Mouse (Mus musculus) c-Kit-positive CD71-negative TER-119-negative erythroid progenitor cells, embryonic 14.5 days (primary cell): Measurements from ENCODE around the gene Cacna1e.

ENCODE experiments used
- DNase-seq: peaks from one replicate; pipeline ENCODE4 v3.0.0-alpha.2; 2013; ENCODE audit warnings: low read depth

The Cacna1e gene

DNA sequence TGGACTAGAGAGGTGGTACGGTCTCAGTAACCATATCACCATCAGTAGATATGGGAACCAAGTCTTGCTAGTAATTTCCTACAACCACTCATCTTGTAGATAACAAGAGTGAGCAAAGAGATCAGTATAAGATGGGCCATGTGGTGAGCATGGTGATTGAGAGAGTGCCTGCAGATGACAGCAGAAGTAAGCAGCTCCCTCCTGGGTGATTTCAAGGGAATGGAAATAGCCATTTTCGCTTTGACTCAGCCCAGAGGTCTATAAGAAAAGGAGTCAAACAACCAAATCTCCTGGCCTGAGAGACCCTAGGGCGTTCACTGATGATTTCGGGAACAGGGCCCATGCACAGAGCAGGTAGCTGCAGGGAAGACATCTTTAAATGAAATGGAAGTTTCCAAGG, 45.0 kb downstream of the Cacna1e start:
- no peak for DNase-seq

- DNase-seq = no peak
These were observed 47.8 kb downstream of the Cacna1e start for GRCm38 (mm10) chr1:154836473-154836872.

DNA sequence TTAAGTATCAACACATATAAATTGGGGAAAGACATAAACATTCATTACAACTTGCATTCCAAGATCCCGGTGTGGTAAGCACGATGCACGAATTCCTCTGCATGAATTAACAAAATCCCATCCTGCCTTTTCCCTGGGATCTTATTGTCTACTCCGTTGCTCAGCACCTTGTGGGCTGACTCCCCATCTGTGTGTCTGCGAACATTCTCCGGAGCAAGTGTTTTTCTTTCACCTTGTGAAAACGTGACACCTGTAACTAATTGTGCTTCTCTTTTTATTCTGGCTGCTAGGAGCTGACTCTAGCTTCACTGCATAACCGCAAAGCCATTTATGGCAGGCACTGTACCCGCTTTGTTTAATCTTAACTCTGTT, 52.1 kb downstream of the Cacna1e start:
- DNase-seq = no peak

DNA sequence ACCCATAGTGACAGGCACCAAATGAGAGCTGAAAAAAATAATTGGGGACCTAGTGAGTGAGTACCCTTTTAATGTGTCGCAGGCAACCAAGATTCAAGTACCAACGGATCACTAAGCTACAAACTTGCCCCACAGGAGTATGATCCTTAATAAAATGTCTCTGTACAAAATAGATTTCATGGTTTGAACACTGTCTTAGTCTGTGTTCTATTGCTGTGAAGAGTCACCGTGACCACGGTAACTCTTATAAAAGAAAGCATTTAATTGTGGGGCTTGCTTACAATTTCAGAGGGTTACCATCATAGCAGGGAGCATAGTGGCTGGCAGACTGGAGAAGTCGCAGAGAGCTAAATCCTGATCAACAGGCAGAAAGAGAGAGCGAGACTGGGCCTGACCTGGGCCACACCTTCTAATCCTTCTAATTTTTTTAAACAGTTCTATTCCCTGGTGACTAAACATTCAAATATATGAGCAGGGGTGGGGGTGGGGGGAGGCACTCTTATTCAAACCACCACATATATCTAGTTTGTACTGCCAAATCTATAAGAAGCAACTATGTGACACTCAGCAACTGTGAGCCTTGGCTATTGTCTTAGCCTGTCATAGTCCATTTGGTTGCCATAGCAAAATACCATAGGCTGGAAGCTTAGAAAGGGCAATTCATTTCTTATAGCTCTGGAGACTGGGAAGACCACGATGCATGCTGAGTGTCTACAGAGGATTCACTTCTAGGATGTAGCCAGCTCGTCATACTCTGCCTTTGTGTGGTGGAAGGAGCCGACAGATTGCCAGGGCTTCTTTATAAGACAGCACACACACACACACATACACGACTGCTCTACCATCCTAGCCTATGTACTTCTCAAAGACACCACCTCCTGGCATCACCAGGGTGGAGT, 52.8 kb downstream of the Cacna1e start:
- DNase-seq = no peak

- no peak for DNase-seq
These were observed 54.2 kb downstream of the Cacna1e start for GRCm38 (mm10) chr1:154830051-154830450.

GRCm38 (mm10) chr1:154823098-154823497, 61.2 kb downstream of the Cacna1e start:
- no peak for DNase-seq

DNA sequence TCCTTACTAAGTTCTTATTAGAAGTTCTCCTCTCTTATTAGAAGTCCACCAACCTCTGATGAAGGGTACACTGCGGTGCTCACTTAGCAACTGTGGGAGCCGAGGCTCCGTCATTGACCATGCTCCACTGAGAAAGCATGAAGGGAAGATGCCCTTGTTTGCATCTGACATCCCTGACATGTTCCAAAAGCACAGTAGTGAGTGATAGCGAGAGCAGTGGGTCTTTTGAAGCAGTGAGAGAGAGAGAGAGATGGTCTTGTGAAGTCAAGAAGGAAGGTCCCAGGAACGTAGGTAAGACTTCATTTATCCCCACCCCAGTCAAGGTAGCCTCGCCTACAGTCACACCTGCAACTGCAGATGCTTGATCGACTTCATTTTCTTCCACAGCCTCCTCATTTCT, 63.9 kb downstream of the Cacna1e start:
- DNase-seq = no peak

- DNase-seq = no peak
These were observed 64.3 kb downstream of the Cacna1e start for GRCm38 (mm10) chr1:154819960-154820359.

GRCm38 (mm10) chr1:154818742-154819141, 65.6 kb downstream of the Cacna1e start:
- no peak for DNase-seq

GRCm38 (mm10) chr1:154816836-154817235, 67.5 kb downstream of the Cacna1e start:
- no peak for DNase-seq

- DNase-seq = no peak
These were observed 68.0 kb downstream of the Cacna1e start for GRCm38 (mm10) chr1:154816267-154816666.

GRCm38 (mm10) chr1:154805742-154806141, 78.6 kb downstream of the Cacna1e start:
- DNase-seq = no peak

DNA sequence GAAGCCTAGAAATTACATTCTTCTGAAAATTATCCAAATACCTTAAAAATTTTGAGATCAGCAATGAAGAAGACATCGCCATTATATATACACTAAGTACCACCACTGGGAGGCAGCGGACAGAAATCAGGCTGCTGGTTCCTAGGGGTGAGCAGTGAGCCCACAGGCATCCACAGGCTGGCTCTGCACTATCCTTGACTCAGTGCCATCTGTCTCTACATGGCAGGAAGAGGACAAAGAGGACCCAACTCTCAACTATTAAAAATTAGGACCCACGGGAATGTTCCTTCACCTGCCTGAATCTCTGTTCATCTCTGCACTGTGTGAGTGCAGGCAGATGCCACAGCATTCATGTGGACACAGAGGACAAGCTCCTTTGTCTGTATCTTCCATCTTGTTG, 79.3 kb downstream of the Cacna1e start:
- DNase-seq = no peak

DNA sequence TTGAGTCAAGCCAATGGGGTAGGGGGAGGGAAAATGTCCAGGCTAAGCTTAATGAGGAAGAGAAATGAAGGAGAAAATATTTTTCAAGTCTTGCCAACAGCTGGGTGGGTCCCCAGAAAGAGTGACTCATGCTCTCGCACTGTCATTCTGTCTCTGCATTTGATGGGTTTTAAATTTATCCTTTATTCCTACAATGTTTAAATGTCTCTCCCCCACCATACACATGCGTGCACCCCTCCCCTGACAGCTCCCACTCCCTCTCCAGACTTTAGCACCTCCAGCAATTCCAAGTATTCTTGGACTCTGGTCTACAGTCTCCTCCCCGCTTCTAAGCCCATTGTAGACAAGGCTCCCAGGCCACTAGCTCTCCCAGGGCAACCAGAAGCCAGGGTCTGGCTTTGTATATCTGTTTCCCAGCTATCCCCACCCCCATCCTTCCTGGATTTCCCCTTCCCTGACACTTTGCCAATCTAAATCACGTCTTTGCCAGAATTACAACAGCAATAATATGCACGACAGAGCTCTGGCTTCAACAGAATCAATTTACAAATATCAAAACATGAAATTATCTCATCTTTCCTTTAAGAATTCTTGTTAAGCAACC, 81.9 kb downstream of the Cacna1e start:
- DNase-seq = no peak

DNA sequence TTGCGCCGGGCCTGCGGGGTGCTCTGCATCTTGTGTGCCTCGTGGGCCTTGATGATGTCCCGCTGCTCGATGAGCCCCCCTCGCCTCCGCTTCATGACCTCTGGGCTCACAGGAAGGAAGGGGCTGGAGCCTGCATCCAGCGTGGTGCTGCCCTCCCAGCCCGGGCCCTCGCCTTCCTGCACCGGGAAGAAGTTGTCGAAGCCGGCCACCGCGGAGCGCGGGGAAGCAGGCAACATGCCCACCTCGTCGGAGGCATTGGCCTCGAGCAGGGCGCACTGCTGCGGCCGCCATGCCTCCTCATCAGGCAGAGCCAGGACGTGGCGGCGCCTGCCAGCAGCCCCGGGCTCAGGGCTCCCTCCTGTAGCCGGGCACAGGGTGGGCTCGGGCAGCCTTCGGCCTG, 85.0 kb downstream of the Cacna1e start:
- no peak for DNase-seq

DNA sequence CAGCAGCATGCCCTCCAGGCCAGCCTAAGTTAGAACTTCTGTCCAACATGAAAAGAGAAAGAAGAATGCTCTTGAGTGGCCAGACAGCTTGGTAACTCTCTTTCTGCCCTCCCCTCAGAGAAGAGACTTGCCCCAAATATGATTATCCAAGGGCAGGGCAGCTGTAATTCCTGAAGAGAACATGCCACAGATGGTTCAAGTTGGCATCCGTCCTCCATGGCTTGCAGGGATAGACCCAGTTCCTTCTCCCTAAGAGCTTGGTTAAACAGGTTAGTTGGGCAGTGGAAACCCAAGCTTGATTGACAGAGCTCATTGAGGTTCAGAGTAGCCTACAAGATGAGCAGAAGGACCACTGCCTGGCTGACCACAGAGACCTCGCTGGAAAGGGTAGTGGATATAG, 85.5 kb downstream of the Cacna1e start:
- DNase-seq = no peak

DNA sequence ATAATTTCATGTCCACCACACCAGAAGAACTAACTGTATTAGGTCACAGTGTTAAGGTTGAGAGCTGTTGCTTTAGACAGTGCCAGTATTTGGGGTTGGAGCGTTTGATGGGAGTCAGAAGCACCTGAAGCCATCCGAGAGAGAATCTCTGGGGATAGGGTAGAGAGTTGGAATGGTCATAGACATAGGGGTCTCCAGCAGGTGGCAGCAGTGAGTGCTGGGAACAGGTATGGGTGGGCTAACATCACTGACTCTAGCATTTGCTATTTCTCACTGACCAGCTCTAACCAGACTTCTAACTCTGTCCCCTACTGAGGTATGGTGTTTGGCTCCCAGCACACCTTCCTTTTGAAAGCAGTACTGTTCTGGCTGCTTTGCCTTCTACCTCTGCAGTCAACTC, 87.6 kb downstream of the Cacna1e start:
- DNase-seq = no peak

DNA sequence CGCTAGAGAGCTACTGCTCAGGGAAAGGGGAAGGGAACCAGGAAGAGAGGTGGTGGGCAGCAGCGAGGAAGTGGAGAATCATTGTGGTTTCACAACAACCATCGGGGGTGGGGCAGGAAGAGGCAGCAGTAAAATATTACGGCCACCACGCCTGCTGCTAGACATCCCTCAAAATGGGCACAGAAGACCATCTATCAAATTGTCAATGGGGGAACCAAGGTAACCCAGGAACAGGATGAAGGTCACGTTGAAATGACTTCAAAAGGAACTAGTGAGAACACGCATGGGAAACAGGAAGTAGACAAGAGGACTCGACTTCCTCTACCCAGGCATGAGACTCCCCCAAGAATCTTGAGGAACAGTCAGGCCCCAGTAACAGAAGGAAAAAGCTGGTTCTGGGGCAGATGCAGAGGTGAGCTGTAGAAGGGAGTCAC, 89.8 kb downstream of the Cacna1e start:
- DNase-seq = no peak

GRCm38 (mm10) chr1:154791544-154792174, 92.6 kb downstream of the Cacna1e start:
- DNase-seq = no peak

DNA sequence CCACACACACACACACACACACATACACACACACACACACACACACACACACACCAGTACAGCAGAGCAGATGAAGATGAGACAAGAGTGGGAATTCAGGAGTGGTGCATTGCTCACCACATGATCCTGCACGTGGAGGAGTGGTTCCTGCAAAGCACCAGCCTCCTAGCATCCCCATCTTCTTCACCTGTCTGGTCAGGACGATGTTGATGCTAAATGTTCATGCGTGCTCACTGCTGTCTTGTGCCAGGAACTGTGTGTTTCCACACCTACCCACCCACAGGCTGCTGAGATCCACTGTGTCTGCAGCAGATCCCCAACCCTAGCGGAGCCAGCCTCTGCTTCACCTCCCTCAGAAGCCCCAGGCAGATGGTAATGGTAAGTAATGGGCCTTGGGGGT, 95.8 kb downstream of the Cacna1e start:
- DNase-seq = no peak

DNA sequence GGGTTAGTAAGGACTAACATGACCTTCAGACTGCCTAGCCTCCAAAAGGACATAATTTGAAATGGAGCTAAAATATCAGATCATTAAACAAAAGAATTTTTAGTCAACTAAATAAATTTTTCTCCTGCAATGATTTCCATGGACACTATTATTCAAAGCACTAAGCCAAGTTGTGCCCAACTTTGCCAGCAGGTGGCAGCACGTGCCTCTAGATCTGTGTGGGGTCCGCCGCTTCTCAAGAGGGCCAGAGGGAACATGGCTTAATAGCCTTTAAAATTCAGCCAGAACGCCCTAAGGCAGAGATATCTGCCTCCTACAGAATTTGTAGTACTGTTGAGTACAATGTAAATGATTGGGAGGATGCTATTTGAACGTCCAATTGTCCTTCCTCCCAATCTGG, 96.2 kb downstream of the Cacna1e start:
- peak; percentile 67 for DNase-seq

GRCm38 (mm10) chr1:154787418-154787817, 96.9 kb downstream of the Cacna1e start:
- DNase-seq = no peak

DNA sequence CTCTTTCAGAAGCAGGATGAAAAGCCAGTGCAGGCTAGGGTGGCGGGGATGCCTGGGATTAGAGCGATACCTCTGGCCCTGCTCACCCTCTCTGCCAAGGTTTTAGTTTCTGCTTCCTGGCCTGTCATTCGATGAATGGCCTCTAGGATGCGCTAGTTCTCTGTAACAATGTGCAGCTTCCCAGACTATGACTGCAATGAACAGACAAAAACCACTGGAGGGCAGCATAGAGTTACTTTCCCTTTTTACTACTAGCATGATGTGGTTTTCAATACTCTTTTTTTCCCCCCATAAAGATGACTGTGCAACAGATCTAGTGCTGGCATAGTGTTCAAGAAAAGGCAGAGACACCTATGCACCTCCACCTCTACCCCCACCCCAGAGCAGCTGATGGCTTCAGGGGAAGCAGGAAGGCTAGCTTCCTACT, 98.0 kb downstream of the Cacna1e start:
- DNase-seq = peak; percentile 87
